Mouse (Mus musculus): Measurements from ENCODE around the gene Cldn2. TPM values are rescaled to one million over a fixed set of nuclear protein-coding genes. Genes with fewer than 3 reads are reported as not detected.
"Not testable (repeated sequence)": the region's sequence is repeated elsewhere in the genome, so short reads cannot be mapped to it uniquely, and the experiment has no call there.

Cldn2 gene
- total RNA-seq (2021) = under 1 TPM; 0.51 to 0.97 TPM
- long read RNA-seq = 0 reads

GRCm38 (mm10) chrX:139800406-139800878, at the start of gene Cldn2:
TSS of gene Cldn2 (plus strand) at chrX:139800828.
- DNase-seq (ENCODE audit: low spot score in 2 of 2) = no peak

DNA sequence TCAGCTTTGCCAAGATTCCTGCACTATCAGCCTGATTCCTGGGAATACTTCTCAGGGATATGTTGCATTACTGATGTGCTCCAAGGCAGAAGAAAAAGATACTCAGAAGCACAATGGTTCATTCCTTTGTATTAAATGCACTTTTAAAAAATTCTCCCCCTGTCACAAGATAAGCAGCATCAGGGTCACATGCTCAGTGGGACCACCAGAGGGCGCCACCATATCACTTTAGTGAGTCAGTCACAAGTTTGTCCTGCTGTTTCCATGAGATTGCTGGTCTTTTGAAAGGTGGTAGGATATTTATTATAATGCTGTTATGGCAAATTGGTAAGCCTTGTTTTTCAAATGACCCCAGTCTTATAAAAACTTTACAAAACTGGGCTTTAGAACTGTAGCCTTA, 48.8 kb upstream of the Cldn2 start:
- DNase-seq (ENCODE audit: low spot score in 2 of 2) = peak; percentile 4 to 23

GRCm38 (mm10) chrX:139758634-139759033, 42.0 kb upstream of the Cldn2 start:
- DNase-seq (ENCODE audit: low spot score in 2 of 2) = not testable (repeated sequence)

- peak in 1 of 2 experiments; percentile 50 for DNase-seq (ENCODE audit: low spot score in 2 of 2)
These were observed 38.1 kb upstream of the Cldn2 start for GRCm38 (mm10) chrX:139762546-139762945.

- DNase-seq (ENCODE audit: low spot score in 2 of 2) = peak in 1 of 2 experiments; percentile 39
These were observed 30.5 kb upstream of the Cldn2 start for GRCm38 (mm10) chrX:139769975-139770637.

DNA sequence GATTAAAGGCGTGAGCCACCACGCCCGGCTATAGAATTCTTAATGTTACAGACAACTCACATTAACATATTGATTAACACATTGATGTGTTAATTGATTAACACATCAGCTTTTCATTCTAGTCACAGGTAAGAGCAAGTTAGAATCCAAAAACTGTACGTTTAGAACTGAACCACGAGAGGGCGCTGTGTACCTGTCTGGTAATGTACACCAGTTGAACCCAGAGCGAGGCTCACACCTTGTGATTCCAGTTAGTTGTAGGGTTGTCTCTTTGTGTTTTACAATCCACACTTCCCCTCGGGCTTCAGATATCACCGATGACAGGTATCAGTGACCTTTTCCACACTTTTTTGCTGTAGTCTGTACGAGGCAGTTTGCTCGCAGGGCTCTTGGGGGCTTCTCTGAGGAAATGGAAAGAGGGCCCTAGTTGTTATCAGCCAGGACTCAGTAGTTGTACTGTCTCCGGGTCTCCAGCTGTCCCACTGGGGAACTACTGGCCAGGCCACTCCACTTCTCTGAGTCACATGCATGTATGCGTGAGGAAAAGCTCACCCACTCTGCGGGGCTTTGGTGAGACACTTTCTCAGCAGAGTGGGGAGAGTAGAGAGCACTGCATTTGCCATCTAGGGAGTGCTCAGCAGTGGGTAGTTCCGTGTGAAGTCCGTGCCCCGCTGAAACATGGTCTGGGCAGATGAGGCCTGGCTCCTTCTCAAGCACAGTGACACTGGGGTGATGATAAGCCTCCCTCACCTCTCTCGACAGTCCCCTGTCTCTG, 26.1 kb upstream of the Cldn2 start:
- peak in 1 of 2 experiments; percentile 44 for DNase-seq (ENCODE audit: low spot score in 2 of 2)

GRCm38 (mm10) chrX:139775084-139775612, 25.5 kb upstream of the Cldn2 start:
- DNase-seq (ENCODE audit: low spot score in 2 of 2) = no peak

DNA sequence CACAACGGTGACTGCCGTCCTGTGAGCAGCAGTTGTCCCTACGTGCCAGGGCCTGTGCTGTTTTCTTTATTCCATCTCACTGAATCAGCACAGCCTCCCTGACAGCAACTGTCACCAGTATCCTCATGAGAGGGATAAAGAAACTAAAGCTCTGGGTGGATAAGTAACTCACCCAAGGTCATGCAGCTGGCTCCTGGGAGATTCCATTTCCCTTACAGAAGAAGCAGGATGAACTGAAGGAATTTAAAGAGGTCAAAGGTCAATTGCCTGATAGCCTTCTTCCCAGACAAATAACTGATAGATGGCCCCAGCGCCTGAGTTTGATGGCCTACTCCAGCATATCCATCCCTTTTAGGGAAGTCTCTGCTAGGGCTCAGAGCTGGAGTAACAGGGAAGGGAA, 23.3 kb upstream of the Cldn2 start:
- no peak for DNase-seq (ENCODE audit: low spot score in 2 of 2)

DNA sequence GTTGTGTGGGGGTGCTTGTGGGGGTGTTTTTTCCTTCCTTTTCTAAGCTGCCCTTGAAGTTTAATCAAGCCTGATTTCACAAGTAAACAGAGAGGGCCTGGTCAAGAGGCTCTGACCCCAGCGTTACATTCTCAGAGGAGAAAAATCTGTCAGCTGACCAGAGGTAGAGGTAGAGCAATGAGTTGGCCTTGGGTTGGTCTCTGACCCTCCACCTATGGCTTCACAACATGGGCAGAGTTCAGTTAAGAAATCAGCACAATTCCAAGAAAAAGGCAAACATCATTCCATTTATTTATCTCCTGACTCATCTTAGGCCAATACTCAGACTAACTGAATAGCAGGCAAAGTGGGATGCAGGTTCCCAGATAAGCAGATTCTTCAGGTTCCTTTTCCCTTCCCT, 21.7 kb upstream of the Cldn2 start:
- DNase-seq (ENCODE audit: low spot score in 2 of 2) = no peak

DNA sequence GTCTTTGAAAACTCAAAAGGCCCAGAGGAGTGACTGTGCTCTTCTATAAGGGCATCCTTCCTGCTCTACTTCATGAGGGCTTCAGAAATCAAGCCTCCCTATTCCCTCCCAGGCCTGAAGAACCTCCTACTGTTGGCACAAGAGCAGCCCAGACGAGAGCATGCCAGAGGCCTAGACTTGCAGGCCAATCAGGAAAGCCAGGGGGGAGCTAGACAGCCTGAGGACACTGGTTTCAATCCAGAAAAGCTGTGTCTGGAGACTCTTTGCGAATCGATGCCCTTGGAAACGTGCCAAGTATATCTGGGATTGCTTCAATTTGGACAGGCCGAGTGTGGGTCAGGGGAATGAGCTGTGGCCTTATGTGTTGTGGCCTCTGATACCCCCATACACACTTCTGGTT, 21.2 kb upstream of the Cldn2 start:
- DNase-seq (ENCODE audit: low spot score in 2 of 2) = no peak

- no peak for DNase-seq (ENCODE audit: low spot score in 2 of 2)
These were observed 19.6 kb upstream of the Cldn2 start for GRCm38 (mm10) chrX:139780988-139781387.

DNA sequence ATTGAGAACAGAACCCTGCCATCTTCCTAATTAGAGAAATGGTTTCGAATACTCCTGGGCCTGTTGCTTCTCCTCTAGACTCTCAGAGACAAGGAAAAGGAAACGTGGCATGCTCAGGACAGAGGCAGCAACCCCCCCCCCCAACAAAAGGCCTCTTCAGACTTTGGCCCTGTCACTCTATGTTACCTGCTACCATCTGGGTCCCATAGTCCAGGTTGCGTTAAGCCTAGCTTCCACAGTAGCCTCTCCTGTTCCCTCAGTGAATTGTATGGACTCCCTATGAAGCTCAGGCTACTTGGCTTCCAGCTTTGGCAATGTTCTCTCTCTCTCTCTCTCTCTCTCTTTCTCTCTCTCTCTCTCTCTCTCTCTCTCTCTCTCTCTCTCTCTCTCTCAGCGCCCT, 19.1 kb upstream of the Cldn2 start:
- DNase-seq (ENCODE audit: low spot score in 2 of 2) = no peak

GRCm38 (mm10) chrX:139782278-139783044, 18.2 kb upstream of the Cldn2 start, which contains the start of gene Ripply1:
TSS of gene Ripply1 (minus strand) at chrX:139782353.
- no peak for DNase-seq (ENCODE audit: low spot score in 2 of 2)

- DNase-seq (ENCODE audit: low spot score in 2 of 2) = no peak
These were observed 17.6 kb upstream of the Cldn2 start for GRCm38 (mm10) chrX:139783045-139783422.

DNA sequence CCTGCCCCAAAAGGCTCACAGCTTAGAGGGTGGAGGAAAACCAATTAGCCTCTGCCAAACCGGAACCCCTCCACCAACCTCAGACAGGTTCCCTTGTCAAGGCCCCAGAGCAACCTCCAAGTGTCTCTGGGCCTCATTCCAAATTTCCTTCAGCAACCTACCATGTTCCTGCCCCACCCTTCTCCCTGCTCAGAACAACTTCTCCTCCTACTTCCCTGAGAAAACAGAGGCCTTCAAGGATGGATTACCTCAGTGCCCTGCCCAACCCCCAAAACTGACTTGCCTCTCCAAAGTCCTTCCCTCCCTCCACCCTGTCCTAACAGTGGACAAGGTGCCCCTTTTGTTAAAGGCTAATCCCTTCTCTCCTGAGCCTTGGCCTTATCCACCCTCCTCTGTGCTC, 14.9 kb upstream of the Cldn2 start:
- no peak for DNase-seq (ENCODE audit: low spot score in 2 of 2)

- no peak for DNase-seq (ENCODE audit: low spot score in 2 of 2)
These were observed 6.4 kb upstream of the Cldn2 start for GRCm38 (mm10) chrX:139794072-139794845.

- no peak for DNase-seq (ENCODE audit: low spot score in 2 of 2)
These were observed 4.6 kb upstream of the Cldn2 start for GRCm38 (mm10) chrX:139796037-139796436.

DNA sequence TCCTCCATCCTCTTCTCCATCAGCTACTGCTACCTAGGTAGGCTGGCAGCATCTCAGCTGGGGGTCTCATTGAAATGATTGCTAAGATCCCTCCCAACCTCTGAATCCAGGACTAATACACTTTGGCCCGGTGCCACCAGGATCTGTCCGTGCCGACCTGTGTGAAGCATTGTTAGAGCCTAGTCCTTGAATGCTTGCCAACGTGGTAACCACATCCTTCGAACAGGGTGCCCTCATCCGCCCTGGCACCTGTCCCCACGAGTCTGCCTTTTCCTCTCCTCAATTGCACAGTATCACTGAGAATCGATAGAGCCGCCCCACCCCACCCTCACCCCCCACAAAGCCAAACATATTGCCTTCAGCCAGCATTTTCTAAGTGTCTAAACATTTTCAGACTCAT, 2.8 kb upstream of the Cldn2 start:
- DNase-seq (ENCODE audit: low spot score in 2 of 2) = no peak

DNA sequence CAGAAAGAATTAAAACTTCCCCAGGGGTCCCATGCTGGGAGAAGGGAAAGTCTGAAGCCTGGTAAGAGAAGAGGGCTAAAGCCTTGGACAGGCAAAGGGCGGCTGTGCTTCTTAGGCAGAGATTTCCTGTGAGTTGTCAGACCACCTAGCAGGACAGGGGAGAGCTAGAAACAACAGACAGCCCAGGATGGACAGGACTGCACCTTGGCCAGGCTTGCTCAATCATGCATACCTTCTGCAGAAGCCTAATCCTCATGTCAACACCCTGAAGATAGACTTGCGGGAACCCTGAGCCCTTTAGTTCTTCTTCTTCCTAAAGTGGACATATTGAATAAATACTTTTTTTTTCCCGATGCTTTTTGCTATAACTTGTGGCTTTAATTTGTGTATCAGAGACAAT, 675 bp upstream of the Cldn2 start:
- DNase-seq (ENCODE audit: low spot score in 2 of 2) = no peak

GRCm38 (mm10) chrX:139803028-139803427, 2.4 kb downstream of the Cldn2 start:
- no peak for DNase-seq (ENCODE audit: low spot score in 2 of 2)

DNA sequence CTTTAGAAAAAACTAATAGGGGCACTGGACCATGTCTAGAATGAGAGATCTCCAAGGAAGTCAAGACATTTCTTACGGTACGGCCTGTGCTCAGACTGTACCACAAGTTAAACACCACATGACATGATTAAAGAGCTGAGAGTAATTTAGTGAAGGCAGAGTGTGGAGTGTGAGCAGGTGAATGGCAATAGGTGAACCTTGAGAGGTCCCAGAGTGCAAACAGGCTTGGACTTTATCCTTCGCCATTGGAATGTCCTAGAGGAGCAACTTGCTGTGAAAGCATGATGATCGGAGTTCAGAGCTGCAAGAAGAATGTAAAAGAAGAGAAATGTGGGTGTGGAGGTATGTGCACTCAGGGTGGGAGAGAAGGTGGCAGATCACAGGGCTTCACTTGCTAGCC, 5.3 kb downstream of the Cldn2 start:
- no peak for DNase-seq (ENCODE audit: low spot score in 2 of 2)

Data from layer of hippocampus, adult 18-20 months (tissue).